Mouse (Mus musculus): ENCODE data around the gene Ddx23. TPM values are rescaled to one million over a fixed set of nuclear protein-coding genes. Genes with fewer than 3 reads are reported as not detected.

Ddx23 gene
- polyA plus RNA-seq (2017; shearing (Covaris generic)): 35.7 TPM

GRCm38 (mm10) chr15:98662567-98663545 lies at the start of gene Ddx23:
Ddx23 (minus strand) TSS chr15:98662894.

GRCm38 (mm10) chr15:98707766-98708372 lies 45.2 kb upstream of the Ddx23 start, which contains the start of gene Ccdc65:
Ccdc65 (plus strand) TSS chr15:98708207.

GRCm38 (mm10) chr15:98676940-98677728 lies 14.4 kb upstream of the Ddx23 start, which contains the start of gene Rnd1:
Rnd1 (minus strand) TSS chr15:98677461.

DNA sequence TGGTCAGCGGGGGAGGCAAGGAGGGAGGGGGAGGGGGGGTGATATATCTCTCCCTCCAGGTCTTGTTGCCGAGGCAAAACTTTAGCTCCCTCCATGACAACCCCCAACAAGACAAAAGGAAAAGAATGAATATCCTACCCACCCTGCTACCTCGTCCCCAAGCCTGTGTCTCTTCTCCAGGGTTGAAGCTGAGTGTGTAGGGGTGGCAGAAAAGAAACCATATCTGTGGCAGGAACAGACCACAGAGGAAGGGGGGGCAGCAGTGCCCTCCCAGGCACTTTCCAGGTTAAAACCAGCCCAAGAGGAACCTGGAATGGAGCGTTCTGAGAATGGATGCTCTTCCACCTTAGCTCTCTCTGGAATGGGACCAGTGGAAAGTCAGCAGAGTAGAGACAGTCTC lies 32.2 kb downstream of the Ddx23 start, which contains the start of gene Cacnb3:
TSS of gene Cacnb3 (plus strand) at position 301 of the 400 bp plus-strand sequence.

DNA sequence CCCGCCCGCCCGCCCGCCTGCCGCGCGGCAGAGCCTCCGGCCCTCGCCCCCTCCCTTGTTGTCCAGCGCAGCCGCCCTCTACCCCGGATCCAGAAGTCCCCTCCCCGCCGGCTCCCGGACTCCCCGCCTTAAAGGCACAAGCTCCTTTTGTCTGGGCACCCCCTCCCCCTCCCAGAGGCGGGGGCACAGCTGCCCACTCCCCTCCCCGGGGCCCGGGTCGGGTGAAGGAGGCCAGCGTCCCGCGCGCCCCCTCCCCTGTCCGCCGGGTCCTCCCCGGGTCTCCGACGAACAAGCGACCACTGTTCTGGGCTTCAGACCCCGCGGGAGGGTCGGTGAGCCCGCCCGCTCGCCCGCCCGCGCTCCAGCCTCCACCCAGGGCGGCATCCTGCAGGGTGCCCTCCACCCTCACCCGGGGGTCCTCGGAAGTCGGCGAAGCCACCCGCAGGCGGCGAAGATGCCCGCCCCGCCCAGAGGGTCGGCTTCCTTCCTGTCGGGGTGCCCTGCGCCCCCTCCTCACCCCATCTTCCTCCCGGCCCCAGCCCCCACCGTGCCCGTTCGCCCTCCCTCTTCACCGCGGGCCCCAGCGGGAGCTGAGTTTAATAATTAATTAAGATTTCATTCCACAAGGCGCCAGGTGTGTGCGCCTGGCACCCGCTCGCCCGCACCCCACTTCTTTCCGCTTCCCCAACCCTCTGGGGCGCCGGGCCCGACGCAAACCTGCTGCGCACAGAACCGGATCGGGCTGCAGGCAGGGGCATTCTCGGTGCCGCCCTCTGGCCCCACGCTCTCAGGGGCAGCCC lies 53.2 kb downstream of the Ddx23 start, which contains the start of gene Adcy6:
TSS of gene Adcy6 (minus strand) at position 746 of the 800 bp plus-strand sequence.

Other genes starting within 250 kb of the Ddx23 start
- not detected for gene Olfr282, start 231.7 kb downstream of the Ddx23 start, polyA plus RNA-seq (2017; shearing (Covaris generic))
- gene Olfr281, start 210.3 kb downstream of the Ddx23 start, polyA plus RNA-seq (2017; shearing (Covaris generic)): not detected
- gene OR5BS1P, start 193.0 kb downstream of the Ddx23 start, polyA plus RNA-seq (2017; shearing (Covaris generic)): not detected
- not detected for gene Lalba, start 180.2 kb downstream of the Ddx23 start, polyA plus RNA-seq (2017; shearing (Covaris generic))
- 0.05 TPM for gene Olfr279, start 170.5 kb downstream of the Ddx23 start, polyA plus RNA-seq (2017; shearing (Covaris generic))
- 46.7 TPM for gene Kansl2, start 128.6 kb downstream of the Ddx23 start, polyA plus RNA-seq (2017; shearing (Covaris generic))
- gene Ccnt1, start 92.0 kb downstream of the Ddx23 start, polyA plus RNA-seq (2017; shearing (Covaris generic)): 84.8 TPM
- not detected for gene 4930415O20Rik, start 91.9 kb downstream of the Ddx23 start, polyA plus RNA-seq (2017; shearing (Covaris generic))
- gene Adcy6, start 52.8 kb downstream of the Ddx23 start, polyA plus RNA-seq (2017; shearing (Covaris generic)): 2.1 TPM
- gene Cacnb3, start 32.1 kb downstream of the Ddx23 start, polyA plus RNA-seq (2017; shearing (Covaris generic)): 0.43 TPM
- gene Rnd1, start 14.6 kb upstream of the Ddx23 start, polyA plus RNA-seq (2017; shearing (Covaris generic)): 1.3 TPM
- gene Ccdc65, start 45.3 kb upstream of the Ddx23 start, polyA plus RNA-seq (2017; shearing (Covaris generic)): not detected
- 1.0 TPM for gene Fkbp11, start 65.3 kb upstream of the Ddx23 start, polyA plus RNA-seq (2017; shearing (Covaris generic))
- gene Arf3, start 100.3 kb upstream of the Ddx23 start, polyA plus RNA-seq (2017; shearing (Covaris generic)): 71.9 TPM
- not detected for gene Wnt10b, start 115.3 kb upstream of the Ddx23 start, polyA plus RNA-seq (2017; shearing (Covaris generic))
- not detected for gene Wnt1, start 127.0 kb upstream of the Ddx23 start, polyA plus RNA-seq (2017; shearing (Covaris generic))
- not detected for gene Ddn, start 146.6 kb upstream of the Ddx23 start, polyA plus RNA-seq (2017; shearing (Covaris generic))
- 137 TPM for gene Prkag1, start 168.6 kb upstream of the Ddx23 start, polyA plus RNA-seq (2017; shearing (Covaris generic))
- gene Kmt2d, start 208.3 kb upstream of the Ddx23 start, polyA plus RNA-seq (2017; shearing (Covaris generic)): 24.0 TPM
- 17.4 TPM for gene Rhebl1, start 231.6 kb upstream of the Ddx23 start, polyA plus RNA-seq (2017; shearing (Covaris generic))
- not detected for gene Dhh, start 235.6 kb upstream of the Ddx23 start, polyA plus RNA-seq (2017; shearing (Covaris generic))

All from inflammation-experienced regulatory T-cells, adult 16 weeks (primary cell).